Comparison of ENCODE assay signal across 8 mouse cellular contexts in genomic region chr3:130180964-130181590, GRCm38 (mm10). TPM values are rescaled to one million over a fixed set of nuclear protein-coding genes. Genes with fewer than 3 reads are reported as not detected.
DNase-seq lines count a peak whose midpoint lies in the region; ATAC-seq and TF ChIP-seq lines count a peak whose summit lies in the region.

No protein-coding gene starts in this region.

- no peaks in the 10 kb centered on the region for H3K79me2 ChIP-seq in heart, adult 2 months (replicated peaks; ENCODE audit: control insufficient read depth, insufficient read depth, low read length)

- peak; percentile 31 to 39 for ATAC-seq in hematopoietic stem cell, adult 5-6 weeks (replicated peaks in 1 of 2; ENCODE audit: insufficient read depth in 1 of 2, low FRiP score in 2 of 2, low TSS enrichment in 1 of 2, low read depth in 1 of 2, poor library complexity in 2 of 2, severe bottlenecking in 2 of 2)
- 0 out of 2 replicates have a peak, but pooled peaks have one; percentile 35 for ATAC-seq in liver, embryonic 12.5 days
- peak; percentile 62 for ATAC-seq in neural tube, embryonic 12.5 days (ENCODE audit: low FRiP score, low read depth)

- peak; percentile 8 to 21 for DNase-seq in heart, adult 2 months
- DNase-seq in heart, postnatal 25 days (ENCODE audit: low spot score) = no peak
- DNase-seq in Muller cell, postnatal 12 days (ENCODE audit: inconsistent ontology term) = peak; percentile 16
- DNase-seq in embryo, embryonic 9.5 days (ENCODE audit: extremely low spot score) = peak; percentile 45
- no peak for DNase-seq in spleen, adult 12 weeks (ENCODE audit: low spot score)

- H3K27ac ChIP-seq in heart, adult 2 months = no peak overlapping the region
- H3K27ac ChIP-seq in liver, embryonic 12.5 days = no peak overlapping the region
- H3K27ac ChIP-seq in neural tube, embryonic 12.5 days = no peak overlapping the region

- no peaks in the 10 kb centered on the region; the same call in 1 of the 2 replicates for H3K4me1 ChIP-seq in heart, adult 2 months (ENCODE audit: control insufficient read depth, insufficient read depth, low read length)
- peaks cover 6% of the 10 kb centered on the region; the same call in 1 of the 2 replicates for H3K4me1 ChIP-seq in liver, embryonic 12.5 days
- H3K4me1 ChIP-seq in neural tube, embryonic 12.5 days = peaks cover 10% of the 10 kb centered on the region; the same call in 1 of the 2 replicates

- no peaks in the 10 kb centered on the region for H3K27me3 ChIP-seq in heart, adult 2 months (ENCODE audit: control insufficient read depth, insufficient read depth, low read length)
- H3K27me3 ChIP-seq in liver, embryonic 12.5 days (replicated peaks) = peaks cover 46% of the 10 kb centered on the region
- H3K27me3 ChIP-seq in neural tube, embryonic 12.5 days (replicated peaks) = peaks cover 11% of the 10 kb centered on the region

- peak overlapping the region; percentile 6; the same call in 1 of the 2 replicates for H3K9ac ChIP-seq in heart, adult 2 months (ENCODE audit: low read depth, low read length)
- H3K9ac ChIP-seq in liver, embryonic 12.5 days = peak overlapping the region; percentile 48; the same call in 1 of the 2 replicates
- H3K9ac ChIP-seq in neural tube, embryonic 12.5 days = peak overlapping the region; percentile 54

- TF ChIP-seq POLR2A in heart, adult 2 months (IDR thresholded peaks at IDR 0.05; ENCODE audit: insufficient read depth, low read depth, low read length) = no peak

- peak overlapping the region; percentile 78 for H3K4me2 ChIP-seq in liver, embryonic 12.5 days
- peak overlapping the region; percentile 94 for H3K4me2 ChIP-seq in neural tube, embryonic 12.5 days (replicated peaks)

- no peak for TF ChIP-seq CTCF in heart, adult 2 months (IDR thresholded peaks at IDR 0.05)

- no peak for TF ChIP-seq EP300 in heart, adult 2 months (IDR thresholded peaks at IDR 0.05; ENCODE audit: insufficient read depth, low read depth, low read length)

- no peaks in the 10 kb centered on the region for H3K36me3 ChIP-seq in heart, adult 2 months (ENCODE audit: control insufficient read depth, insufficient read depth, low read length)
- H3K36me3 ChIP-seq in liver, embryonic 12.5 days = no peaks in the 10 kb centered on the region
- no peaks in the 10 kb centered on the region for H3K36me3 ChIP-seq in neural tube, embryonic 12.5 days

- peak overlapping the region; percentile 51 for H3K4me3 ChIP-seq in heart, adult 2 months
- H3K4me3 ChIP-seq in liver, embryonic 12.5 days = peak overlapping the region; percentile 55
- peak overlapping the region; percentile 53 for H3K4me3 ChIP-seq in neural tube, embryonic 12.5 days

- H3K9me3 ChIP-seq in liver, embryonic 12.5 days (replicated peaks) = no peaks in the 10 kb centered on the region
- H3K9me3 ChIP-seq in neural tube, embryonic 12.5 days = no peaks in the 10 kb centered on the region

- intact Hi-C loops in heart, adult 2 months (cut with DNase I) = no loop called here
- intact Hi-C loops in heart, postnatal 25 days (cut with DNase I) = loop anchor here (10.0 kb wide), 2 partner anchors 304 to 514 kb away; no protein-coding TSS in a partner anchor

- WGBS in heart, adult 2 months = 2% methylated on average over 40 of the region's 40 CpGs
- 1% methylated on average over 40 of the region's 40 CpGs for WGBS in liver, embryonic 12.5 days (ENCODE audit: insufficient replicate concordance)
- under 1% methylated on average over 40 of the region's 40 CpGs for WGBS in neural tube, embryonic 12.5 days

RNA-seq across cellular contexts. Expression of gene Col25a1, which starts 49.8 kb away (rescaled TPM):
- under 1 TPM; 0.21 to 0.39 TPM for total RNA-seq in heart, adult 2 months (2021)
- polyA plus RNA-seq in heart, adult 2 months (2012; rRNA removed) = 0.10 and 0.15 TPM in 2 replicates
- total RNA-seq in heart, postnatal 25 days (2021) = under 1 TPM; 0.36 to 0.42 TPM
- total RNA-seq in hematopoietic stem cell, adult 5-6 weeks (2017) = 0.15 TPM in 1 of 2 replicates, not detected in the other
- polyA plus RNA-seq in liver, embryonic 12.5 days (2016; fragmentation: Nextera tagmentation; extraction: Ambion mirVana) = 3.7 and 4.2 TPM in 2 replicates
- 5.4 and 6.2 TPM in 2 replicates for polyA plus RNA-seq in neural tube, embryonic 12.5 days (2016; fragmentation: Nextera tagmentation; extraction: Ambion mirVana)

Comparison
In these comparisons a context has a peak if more than half of its experiments do, and no peak if none do; other contexts are left out.
1. DNase-seq: peak in heart, adult 2 months (2 of 2), Muller cell, postnatal 12 days (single experiment) and embryo, embryonic 9.5 days (single experiment); none in heart, postnatal 25 days (single experiment) and spleen, adult 12 weeks (single experiment).
2. Peak in every context shown above with its lines, with median percentiles within 50 percentile points of each other: H3K4me3 ChIP-seq, H3K9ac ChIP-seq and ATAC-seq.